Mouse (Mus musculus) bone marrow, adult 2 months (tissue): Measurements from ENCODE around the gene Taf5. TPM values are rescaled to one million over a fixed set of nuclear protein-coding genes. Genes with fewer than 3 reads are reported as not detected.

ENCODE experiments used
- H3K27ac ChIP-seq: fragments of 200-500 bp; 2 replicates; pipeline ENCODE4 v1.5.1; 2012; ENCODE audit warnings: low read depth, mild to moderate bottlenecking, control low read depth, inconsistent platforms, low read length; ENCODE audit not compliant: control insufficient read depth, poor library complexity, insufficient read depth
- H3K4me1 ChIP-seq: fragments of 200-500 bp; 2 replicates; pipeline ENCODE4 v1.6.1; 2011; ENCODE audit warnings: low read length; ENCODE audit not compliant: control insufficient read depth, insufficient read depth
- H3K4me3 ChIP-seq: fragments of 200-500 bp; replicated peaks from 2 replicates; pipeline ENCODE3; 2011; ENCODE audit warnings: mild to moderate bottlenecking, low read depth, low read length, control low read depth; ENCODE audit not compliant: control insufficient read depth
- CTCF ChIP-seq: fragments of 200-500 bp; IDR thresholded peaks from 2 replicates; pipeline ENCODE4 v1.5.1; 2011; ENCODE audit warnings: low read length, control low read depth; ENCODE audit not compliant: control insufficient read depth, insufficient read depth
- POLR2A ChIP-seq: fragments of 200-500 bp; IDR thresholded peaks from 2 replicates; pipeline ENCODE4 v1.6.1; 2011; ENCODE audit warnings: low read depth, mild to moderate bottlenecking, control low read depth, low read length, borderline replicate concordance; ENCODE audit not compliant: control insufficient read depth
- WGBS: fragments of 180-500 bp; shearing (Covaris S2); methylation state at CpG from one replicate; pipeline ENCODE4 v1.1.7; 2018; 5-methylcytosine and 5-hydroxymethylcytosine counted together
- polyA plus RNA-seq: library from polyadenylated mRNA; stranded (reverse); fragments of >200 nt; gene quantifications from 2 replicates; pipeline ENCODE4 v1.2.4, GENCODE M21; 2011; ENCODE audit warnings: low replicate concordance; ENCODE audit not compliant: missing spikeins, insufficient read depth, insufficient read length

Gene Taf5
- polyA plus RNA-seq, 1 experiment = 6.9 TPM

DNA sequence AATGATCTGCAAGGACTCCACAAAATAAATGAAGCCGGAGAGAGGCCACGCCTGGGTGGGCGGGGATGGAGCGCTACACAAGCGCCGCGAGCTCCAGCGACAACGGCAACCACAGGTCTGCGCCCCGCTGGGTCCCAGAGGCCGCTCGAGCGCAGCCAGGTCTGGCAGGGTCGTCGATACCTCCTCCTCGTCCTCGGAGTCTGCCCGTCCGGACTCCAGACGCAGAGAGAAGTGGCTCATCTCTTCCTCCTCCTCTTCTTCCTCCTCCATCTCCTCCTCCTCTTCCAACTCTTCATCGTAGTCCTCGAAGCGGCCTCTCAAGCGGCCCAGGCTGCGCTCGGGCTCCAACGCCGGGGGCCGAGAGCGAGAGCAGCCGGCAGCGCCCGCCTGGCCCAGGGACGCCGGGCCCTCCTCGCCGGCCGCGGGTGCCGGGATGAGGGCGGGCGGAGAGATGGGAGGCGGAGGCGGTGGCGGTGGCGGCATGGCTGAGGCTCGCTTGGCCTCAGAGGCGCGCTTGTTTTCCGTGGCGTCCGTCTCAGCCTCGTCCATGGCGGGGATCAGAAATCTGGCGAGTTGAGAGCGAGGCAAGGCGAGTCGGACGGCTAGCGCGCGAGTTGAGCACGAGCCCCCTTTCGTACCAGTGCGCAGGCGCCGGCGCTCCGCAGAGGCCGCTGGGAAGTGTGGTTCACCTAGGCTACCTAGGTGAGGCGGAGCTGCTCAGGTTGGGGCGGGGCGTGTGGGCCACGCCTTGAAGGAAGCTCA is 17.1 kb upstream of the Taf5 start, which contains the start of gene Pcgf6:
Pcgf6 (minus strand) TSS at position 636 of the 762 bp plus-strand sequence.
- Histone ChIP-seq H3K27ac (peak within 1 kb of the TSS; percentile 67), H3K4me3 (peak within 1 kb of the TSS; percentile 87), H3K4me1 (no peaks in the 10 kb centered on the region; the same call in 1 of the 2 replicates)
- WGBS = under 1% methylated on average over 75 of the region's 75 CpGs
- no peak for TF ChIP-seq CTCF
- peak; percentile 49; the same call in 1 of the 2 replicates for TF ChIP-seq POLR2A

DNA sequence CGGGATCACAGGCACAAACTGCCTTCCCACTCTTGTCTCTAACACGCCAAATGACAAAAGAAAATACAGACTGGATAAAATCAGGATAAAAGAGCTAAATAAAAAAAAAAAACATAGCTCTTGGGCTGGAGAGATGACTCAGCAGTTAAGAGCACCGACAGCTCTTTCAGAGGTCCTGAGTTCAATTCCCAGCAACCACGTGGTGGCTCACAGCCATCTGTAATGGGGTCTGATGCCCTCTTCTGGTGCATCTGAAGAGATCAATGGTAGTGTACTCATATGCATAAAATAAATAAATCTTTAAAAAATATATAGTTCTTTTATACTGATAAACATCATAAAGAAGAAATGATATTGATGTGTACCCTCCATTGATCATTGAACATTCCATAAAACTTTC is 14.6 kb upstream of the Taf5 start:
- H3K27ac ChIP-seq = no peak overlapping the region
- no peak overlapping the region for H3K4me3 ChIP-seq
- H3K4me1 ChIP-seq = no peaks in the 10 kb centered on the region; the same call in 1 of the 2 replicates
- WGBS = 72% methylated on average over 4 of the region's 4 CpGs
- TF ChIP-seq POLR2A (no peak), CTCF (no peak)

DNA sequence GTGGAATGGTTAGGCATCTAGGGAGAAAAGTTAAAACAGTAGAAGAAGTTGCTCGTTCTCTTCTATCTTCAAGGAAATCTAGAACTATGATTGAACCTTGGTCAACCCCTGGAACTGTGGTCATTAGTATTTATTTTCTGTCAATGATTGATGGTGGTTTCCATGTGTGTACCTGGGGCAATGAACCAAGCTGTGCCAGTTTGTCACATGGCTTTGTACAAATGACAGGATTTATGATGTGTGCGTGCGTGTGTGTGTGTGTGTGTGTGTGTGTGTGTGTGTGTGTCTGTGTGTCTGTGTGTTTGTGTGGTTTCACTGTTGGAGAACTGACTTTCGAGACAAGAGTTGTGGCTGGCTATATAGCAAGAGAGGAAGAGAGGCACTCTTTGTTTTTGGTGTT is 14.1 kb upstream of the Taf5 start:
- no peak for TF ChIP-seq CTCF
- TF ChIP-seq POLR2A = no peak
- H3K27ac ChIP-seq = no peak overlapping the region
- no peak overlapping the region for H3K4me3 ChIP-seq
- WGBS = 58% methylated on average over 4 of the region's 4 CpGs
- H3K4me1 ChIP-seq = no peaks in the 10 kb centered on the region; the same call in 1 of the 2 replicates

DNA sequence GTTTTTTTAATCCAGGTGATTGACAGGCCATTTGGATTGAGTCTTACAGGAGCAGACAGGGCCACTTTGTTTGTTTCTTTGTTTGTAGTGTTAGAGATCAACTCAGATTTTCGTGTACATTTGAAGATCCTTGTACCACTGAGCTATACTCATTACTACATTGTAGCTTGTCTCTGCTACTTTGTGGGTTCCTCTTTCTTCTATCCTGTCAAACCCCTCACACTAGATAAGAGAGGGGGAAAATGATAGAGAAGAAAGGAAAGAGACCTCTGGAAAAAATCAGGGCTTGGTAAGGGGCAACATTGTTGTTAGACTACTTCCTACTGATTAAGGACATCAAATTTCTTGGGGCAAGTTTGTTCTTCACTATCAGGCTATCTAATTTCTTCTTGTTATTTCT is 9.9 kb upstream of the Taf5 start:
- TF ChIP-seq CTCF (no peak), POLR2A (no peak)
- H3K4me3 ChIP-seq = no peak overlapping the region
- WGBS = 55% methylated on average over 1 of the region's 1 CpGs
- H3K4me1 ChIP-seq = no peaks in the 10 kb centered on the region
- no peak overlapping the region for H3K27ac ChIP-seq

- H3K27ac ChIP-seq = no peak overlapping the region
- TF ChIP-seq POLR2A (no peak), CTCF (no peak)
- WGBS = 87% methylated on average over 3 of the region's 3 CpGs
Measured at GRCm38 (mm10) chr19:47065860-47066259, 1.7 kb upstream of the Taf5 start.

DNA sequence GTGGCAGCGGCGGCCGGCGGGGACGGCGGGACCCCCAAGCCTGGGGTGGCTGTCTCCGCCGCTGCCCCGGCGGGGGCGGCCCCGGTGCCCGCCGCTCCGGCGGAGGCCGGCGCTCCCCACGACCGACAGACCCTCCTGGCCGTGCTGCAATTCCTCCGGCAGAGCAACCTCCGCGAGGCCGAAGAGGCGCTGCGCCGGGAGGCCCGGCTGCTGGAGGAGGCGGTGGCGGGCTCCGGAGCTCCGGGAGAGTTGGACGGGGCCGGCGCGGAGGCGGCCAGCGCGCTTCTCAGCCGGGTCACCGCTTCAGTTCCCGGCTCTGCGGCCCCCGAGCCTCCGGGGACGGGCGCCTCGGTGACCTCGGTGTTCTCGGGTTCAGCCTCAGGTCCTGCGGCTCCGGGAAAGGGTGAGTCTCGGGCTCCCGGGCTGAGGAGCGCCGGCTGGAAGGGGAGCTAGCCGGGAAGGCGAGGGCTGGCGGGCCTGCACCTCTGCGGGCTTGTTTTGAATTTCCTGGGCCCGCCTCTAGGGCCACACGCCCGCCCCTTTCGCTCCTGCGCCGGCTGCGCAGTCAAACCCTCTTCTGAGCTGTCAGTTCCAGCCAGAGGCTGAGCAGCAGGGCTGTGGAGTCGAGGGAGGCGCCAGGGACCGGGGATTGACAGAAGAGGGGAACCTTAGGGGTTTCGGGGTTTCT is 522 bp downstream of the Taf5 start:
- no peaks in the 10 kb centered on the region for H3K4me1 ChIP-seq
- peak overlapping the region; percentile 80 for H3K4me3 ChIP-seq
- under 1% methylated on average over 72 of the region's 72 CpGs for WGBS
- H3K27ac ChIP-seq = peak overlapping the region; percentile 97
- TF ChIP-seq POLR2A (peak; percentile 76; the same call in 1 of the 2 replicates), CTCF (no peak)

More at GRCm38 (mm10) chr19:47065860-47066259, 1.7 kb upstream of the Taf5 start:
- Histone ChIP-seq H3K4me1 (no peaks in the 10 kb centered on the region), H3K4me3 (no peak overlapping the region)

DNA sequence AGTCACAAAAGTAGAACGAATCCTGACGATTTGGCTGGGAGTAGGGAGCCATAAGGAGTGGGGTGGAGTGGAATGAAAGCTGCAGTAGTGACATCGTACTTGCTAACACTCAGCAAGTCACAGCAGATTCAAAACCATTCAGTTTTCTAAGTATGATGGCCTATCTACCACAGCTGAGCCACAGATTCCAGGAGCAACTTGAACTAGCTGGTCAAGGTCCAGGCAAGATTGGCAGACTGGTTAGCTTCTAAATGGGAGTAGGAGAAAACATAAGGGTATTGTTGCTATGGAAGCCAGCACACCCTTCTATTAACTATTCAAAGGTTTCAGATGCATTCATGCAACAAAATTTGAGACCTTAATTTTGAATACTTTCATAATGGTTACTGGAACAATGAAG is 20.7 kb downstream of the Taf5 start:
- Histone ChIP-seq H3K4me3 (no peak overlapping the region), H3K27ac (no peak overlapping the region), H3K4me1 (peaks cover 1% of the 10 kb centered on the region; the same call in 1 of the 2 replicates)
- WGBS = 83% methylated on average over 3 of the region's 3 CpGs
- TF ChIP-seq CTCF = no peak
- no peak for TF ChIP-seq POLR2A

DNA sequence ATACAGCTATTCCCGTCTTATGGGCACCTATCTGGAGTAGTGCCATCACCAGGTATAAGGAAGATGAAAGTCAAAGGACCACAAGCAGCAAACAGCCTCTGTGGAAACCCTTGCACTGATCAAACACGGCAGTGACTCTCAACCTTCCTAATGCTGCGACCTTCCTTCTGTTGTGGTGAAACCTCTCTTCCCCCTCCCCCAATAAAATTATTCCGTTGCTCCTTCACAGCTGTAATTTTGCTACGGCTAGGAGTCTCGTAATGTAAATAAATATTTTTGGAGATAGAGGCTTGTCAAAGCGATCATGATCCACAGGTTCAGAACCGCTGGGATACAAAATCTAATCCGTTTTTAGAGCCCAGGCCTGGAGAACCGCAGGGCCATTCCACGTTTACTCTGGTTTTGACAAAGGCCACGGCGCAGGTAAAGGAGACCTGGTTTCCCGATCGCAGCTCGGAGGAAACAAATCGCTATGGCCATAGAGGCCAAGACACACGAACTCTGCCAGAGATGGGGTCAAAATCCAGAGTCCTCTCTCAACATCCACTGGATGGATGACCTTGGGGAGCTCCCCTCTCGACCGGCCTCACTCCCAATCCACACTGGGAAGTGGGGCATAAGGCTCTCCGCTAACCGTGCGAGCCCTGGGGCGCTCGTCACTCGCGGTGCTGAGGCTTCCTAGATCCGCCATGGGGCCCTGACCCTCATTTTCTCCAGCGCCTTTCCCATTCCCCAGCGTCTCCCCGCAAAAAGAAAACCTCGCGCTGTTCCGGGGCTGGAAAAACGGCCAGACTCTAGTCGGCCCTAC is 22.4 kb downstream of the Taf5 start:
- peak overlapping the region; percentile 77 for H3K4me3 ChIP-seq
- H3K27ac ChIP-seq = peak overlapping the region; percentile 38
- peaks cover 1% of the 10 kb centered on the region; the same call in 1 of the 2 replicates for H3K4me1 ChIP-seq
- TF ChIP-seq CTCF (no peak), POLR2A (no peak)
- WGBS = under 1% methylated on average over 36 of the region's 36 CpGs
